Mouse (Mus musculus) stomach, postnatal 0 days (tissue): Measurements from ENCODE around the gene Cfap65. TPM values are rescaled to one million over a fixed set of nuclear protein-coding genes. Genes with fewer than 3 reads are reported as not detected.

Experiments used
- ATAC-seq: fragments of 200-750 bp; cut with Nextera tagmentation; 2 replicates; pipeline ENCODE4 v1.8.0; 2017; ENCODE audit not compliant: low FRiP score, low TSS enrichment
- DNase-seq: peaks from one replicate; pipeline ENCODE4 v3.0.0-alpha.2; 2016; ENCODE audit warnings: low spot score
- H3K27ac ChIP-seq: fragments of 300-500 bp; sonication (generic); replicated peaks from 2 replicates; pipeline ENCODE4 v1.5.1; 2014; ENCODE audit warnings: mild to moderate bottlenecking, control low read depth
- H3K27me3 ChIP-seq: fragments of 300-500 bp; sonication (generic); 2 replicates; pipeline ENCODE4 v1.6.1; 2014; ENCODE audit warnings: low read length; ENCODE audit not compliant: control insufficient read depth, insufficient read depth
- H3K36me3 ChIP-seq: fragments of 300-500 bp; sonication (generic); 2 replicates; pipeline ENCODE4 v1.6.1; 2014; ENCODE audit warnings: low read length, mixed read lengths; ENCODE audit not compliant: control insufficient read depth, insufficient read depth
- H3K4me1 ChIP-seq: fragments of 300-500 bp; sonication (generic); replicated peaks from 2 replicates; pipeline ENCODE4 v1.6.1; 2014; ENCODE audit warnings: antibody characterized with exemption; ENCODE audit not compliant: control insufficient read depth, insufficient read depth
- H3K4me2 ChIP-seq: fragments of 300-500 bp; sonication (generic); replicated peaks from 2 replicates; pipeline ENCODE4 v1.6.1; 2014; ENCODE audit warnings: low read depth, mild to moderate bottlenecking, control low read depth, moderate library complexity
- H3K4me3 ChIP-seq: fragments of 300-500 bp; sonication (generic); 2 replicates; pipeline ENCODE4 v1.5.1; 2014; ENCODE audit warnings: low read depth, low read length, control low read depth
- H3K9ac ChIP-seq: fragments of 300-500 bp; sonication (generic); 2 replicates; pipeline ENCODE4 v1.6.1; 2014; ENCODE audit warnings: mild to moderate bottlenecking, low read length, control low read depth, mixed read lengths
- H3K9me3 ChIP-seq: fragments of 300-500 bp; sonication (generic); 2 replicates; pipeline ENCODE4 v1.6.1; 2016; ENCODE audit warnings: low read length; ENCODE audit not compliant: control insufficient read depth
- CTCF ChIP-seq: IDR thresholded peaks from 2 replicates; pipeline ENCODE4 v1.5.1; 2016; ENCODE audit warnings: antibody characterized with exemption, low read depth, mild to moderate bottlenecking, moderate library complexity
- EP300 ChIP-seq: optimal IDR thresholded peaks from 2 replicates; pipeline ENCODE3; 2016; ENCODE audit warnings: antibody characterized with exemption
- WGBS: fragments of 180-500 bp; shearing (Covaris S2); extraction: QIAGEN DNeasy Blood & Tissue Kit; methylation state at CpG from one replicate; pipeline ENCODE4 v1.1.7; 2014; 5-methylcytosine and 5-hydroxymethylcytosine counted together
- microRNA counts: library from miRNA; unstranded; fragments of <30 nt; microRNA quantifications from one replicate; lab custom pipeline; 2015
- microRNA-seq: library from miRNA; unstranded; fragments of <30 nt; microRNA quantifications from one replicate; pipeline ENCODE4, GENCODE M21; 2016
- polyA plus RNA-seq: library from polyadenylated mRNA; unstranded; fragments of >200 nt; fragmentation: Nextera tagmentation; extraction: Ambion mirVana; gene quantifications from 2 replicates; pipeline ENCODE4 v1.2.1, GENCODE M21; 2015

Cfap65 gene
- polyA plus RNA-seq, 1 experiment from 2014 or later, result not detected

GRCm38 (mm10) chr1:74856439-74856720 is 79.0 kb downstream of the Cfap65 start:
- no peak overlapping the region for H3K4me2 ChIP-seq
- WGBS, result 7% methylated on average over 10 of the region's 11 CpGs
- no peak overlapping the region for H3K9ac ChIP-seq
- TF ChIP-seq EP300 (no peak), CTCF (no peak)
- 0 out of 2 replicates have a peak, but pooled peaks cover 2% of the 10 kb centered on the region for H3K4me1 ChIP-seq
- no peaks in the 10 kb centered on the region for H3K36me3 ChIP-seq
- H3K27me3 ChIP-seq, result peaks cover 22% of the 10 kb centered on the region
- H3K27ac ChIP-seq, result no peak overlapping the region
- ATAC-seq (no peak), DNase-seq (no peak)
- peak overlapping the region; percentile 59; the same call in 1 of the 2 replicates for H3K4me3 ChIP-seq
- H3K9me3 ChIP-seq, result no peaks in the 10 kb centered on the region

GRCm38 (mm10) chr1:74855651-74856438 is 79.6 kb downstream of the Cfap65 start:
- peak overlapping the region; percentile 59 for H3K4me3 ChIP-seq

GRCm38 (mm10) chr1:74855156-74855555 is 80.2 kb downstream of the Cfap65 start:
- Histone ChIP-seq H3K27me3 (peaks cover 25% of the 10 kb centered on the region), H3K9ac (peak overlapping the region; percentile 45; the same call in 1 of the 2 replicates), H3K9me3 (no peaks in the 10 kb centered on the region), H3K36me3 (no peaks in the 10 kb centered on the region), H3K4me2 (peak overlapping the region; percentile 98), H3K4me3 (peak overlapping the region; percentile 59), H3K27ac (no peak overlapping the region), H3K4me1 (0 out of 2 replicates have a peak, but pooled peaks cover 2% of the 10 kb centered on the region)
- WGBS, result under 1% methylated on average over 46 of the region's 48 CpGs
- TF ChIP-seq EP300 (no peak), CTCF (no peak)
- DNase-seq (peak; percentile 20), ATAC-seq (no peak)

More at GRCm38 (mm10) chr1:74855651-74856438, 79.6 kb downstream of the Cfap65 start:
- peaks cover 25% of the 10 kb centered on the region for H3K27me3 ChIP-seq
- DNase-seq (peak; percentile 26), ATAC-seq (no peak)
- H3K36me3 ChIP-seq, result no peaks in the 10 kb centered on the region
- WGBS, result 1% methylated on average over 71 of the region's 74 CpGs
- H3K9me3 ChIP-seq, result no peaks in the 10 kb centered on the region
- no peak overlapping the region for H3K27ac ChIP-seq
- H3K9ac ChIP-seq, result no peak overlapping the region
- peak overlapping the region; percentile 98 for H3K4me2 ChIP-seq
- TF ChIP-seq CTCF (no peak), EP300 (no peak)
- 0 out of 2 replicates have a peak, but pooled peaks cover 2% of the 10 kb centered on the region for H3K4me1 ChIP-seq

GRCm38 (mm10) chr1:74854306-74855056 is 80.9 kb downstream of the Cfap65 start, which contains the start of gene Cdk5r2:
Cdk5r2 (plus strand) TSS chr1:74854934.
- ATAC-seq, result peak; percentile 81
- Histone ChIP-seq H3K4me2 (peak within 1 kb of the TSS; percentile 98), H3K4me3 (peak within 1 kb of the TSS; percentile 59), H3K9ac (peak within 1 kb of the TSS; percentile 45; the same call in 1 of the 2 replicates), H3K27ac (no peak within 1 kb of the TSS), H3K27me3 (peaks cover 25% of the 10 kb centered on the region), H3K9me3 (no peaks in the 10 kb centered on the region), H3K36me3 (no peaks in the 10 kb centered on the region), H3K4me1 (0 out of 2 replicates have a peak, but pooled peaks cover 2% of the 10 kb centered on the region)
- 3% methylated on average over 33 of the region's 39 CpGs for WGBS
- TF ChIP-seq CTCF (no peak), EP300 (no peak)
- peak; percentile 77 for DNase-seq

MicroRNAs encoded within 50 kb of the gene (microRNA counts, 519-probe panel; counts per million panel counts)
- microRNA mmu-miR-375 (lab: Ali Mortazavi, UCI), result 5,286 counts per million, percentile 60 among the panel's probes with 10 or more counts

Small RNA genes lying within 50 kb of the gene (microRNA-seq; reads per million reads assigned to microRNA genes)
- 11,024 reads per million, percentile 94 among the genes with 10 or more reads in this experiment for gene Mir375

Other genes starting within 250 kb of the Cfap65 start
- gene Cyp27a1, start 222.0 kb downstream of the Cfap65 start, polyA plus RNA-seq, result 8.8 and 11.3 TPM in 2 replicates
- 0.25 and 0.29 TPM in 2 replicates for gene Prkag3, start 186.4 kb downstream of the Cfap65 start, polyA plus RNA-seq
- 3.6 and 4.8 TPM in 2 replicates for gene Wnt6, start 163.7 kb downstream of the Cfap65 start, polyA plus RNA-seq
- 8.7 and 10.6 TPM in 2 replicates for gene Wnt10a, start 144.1 kb downstream of the Cfap65 start, polyA plus RNA-seq
- 0.12 and 0.19 TPM in 2 replicates for gene Cdk5r2, start 80.7 kb downstream of the Cfap65 start, polyA plus RNA-seq
- 0.22 and 0.31 TPM in 2 replicates for gene Fev, start 50.2 kb downstream of the Cfap65 start, polyA plus RNA-seq
- 0.50 and 0.93 TPM in 2 replicates for gene Cryba2, start 42.5 kb downstream of the Cfap65 start, polyA plus RNA-seq
- 25.1 and 25.8 TPM in 2 replicates for gene Ihh, start 16.1 kb upstream of the Cfap65 start, polyA plus RNA-seq
- 3.5 and 4.2 TPM in 2 replicates for gene Nhej1, start 189.6 kb upstream of the Cfap65 start, polyA plus RNA-seq
- gene Slc23a3, start 198.3 kb upstream of the Cfap65 start, polyA plus RNA-seq, result 2.2 TPM in 2 replicates
- gene Cnppd1, start 207.1 kb upstream of the Cfap65 start, polyA plus RNA-seq, result 35.1 and 38.3 TPM in 2 replicates
- gene Retreg2, start 207.2 kb upstream of the Cfap65 start, polyA plus RNA-seq, result 30.4 and 31.2 TPM in 2 replicates
- 43.0 and 44.5 TPM in 2 replicates for gene Zfand2b, start 233.0 kb upstream of the Cfap65 start, polyA plus RNA-seq
- 20.9 and 21.5 TPM in 2 replicates for gene Abcb6, start 244.8 kb upstream of the Cfap65 start, polyA plus RNA-seq